Mouse (Mus musculus) CD8-positive naive resting alpha-beta T cell, adult 2 months (primary cell): ENCODE results near the gene Olfr71.

Experiments
- DNase-seq, 2 experiments: peaks; one replicate each; pipeline ENCODE4 v3.0.0; 2022; ENCODE audit warnings: low read depth in 2 of 2, low spot score in 2 of 2

Gene Olfr71

DNA sequence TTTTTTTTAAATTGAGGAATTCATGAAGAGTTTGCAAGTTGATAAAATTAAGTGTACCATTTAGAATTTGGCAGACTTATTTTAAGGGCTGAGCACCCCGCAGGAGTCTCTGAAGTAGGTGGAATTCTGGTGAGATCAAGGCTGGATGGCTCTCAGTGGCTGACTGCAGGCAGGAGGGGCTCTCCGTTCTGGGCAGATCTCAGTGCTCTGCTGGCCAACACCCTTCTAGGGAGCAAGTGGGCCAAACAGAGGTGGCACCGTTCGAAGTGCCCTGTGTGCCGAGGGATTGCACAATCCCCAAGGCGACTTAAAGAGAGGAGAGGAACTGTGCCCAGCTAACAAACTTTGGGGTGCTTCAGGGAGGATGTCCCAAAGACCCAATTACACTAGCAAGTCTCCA is at the start of gene Olfr71:
Gene Olfr71 (minus strand): TSS at position 387 of the 400 bp plus-strand sequence.
- no peak for DNase-seq

DNA sequence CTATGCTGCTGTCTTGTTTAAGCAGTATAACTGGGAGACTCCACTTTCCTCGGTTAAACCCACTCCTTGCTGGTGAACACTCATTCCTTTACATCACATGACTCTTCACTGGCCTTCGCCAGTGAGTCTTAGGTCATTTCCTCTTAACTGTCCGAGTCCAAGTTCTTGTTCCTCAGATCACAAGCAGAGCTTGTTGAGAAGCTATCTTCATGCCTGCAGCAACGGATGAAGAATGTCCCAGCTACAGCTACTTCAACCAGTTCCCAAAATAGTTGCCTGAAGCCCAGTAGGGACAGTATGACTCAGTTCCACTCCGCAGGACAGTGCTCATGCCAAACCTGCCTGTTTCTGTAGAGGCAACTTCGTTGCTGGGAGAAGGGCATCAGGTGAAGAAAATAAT is 47.2 kb upstream of the Olfr71 start:
- DNase-seq, result no peak

DNA sequence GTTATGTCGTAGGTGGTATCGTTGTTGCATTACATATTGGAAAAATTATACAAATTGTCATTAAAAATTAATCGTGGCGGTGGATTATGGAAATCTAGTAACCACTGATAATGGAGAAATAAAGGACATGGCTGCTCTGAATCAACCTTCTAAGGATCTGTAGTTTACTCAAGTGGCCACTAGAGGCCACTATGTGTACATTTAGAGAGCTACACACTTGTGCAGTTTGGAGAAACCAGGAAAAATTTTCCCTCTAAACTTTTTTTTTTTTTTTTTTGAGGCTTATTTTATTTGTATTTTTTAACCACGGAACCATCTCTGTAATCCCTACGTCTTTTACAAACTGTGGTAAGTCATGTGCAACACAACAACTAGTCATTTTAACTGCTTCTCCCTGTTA is 35.1 kb upstream of the Olfr71 start:
- no peak for DNase-seq

DNA sequence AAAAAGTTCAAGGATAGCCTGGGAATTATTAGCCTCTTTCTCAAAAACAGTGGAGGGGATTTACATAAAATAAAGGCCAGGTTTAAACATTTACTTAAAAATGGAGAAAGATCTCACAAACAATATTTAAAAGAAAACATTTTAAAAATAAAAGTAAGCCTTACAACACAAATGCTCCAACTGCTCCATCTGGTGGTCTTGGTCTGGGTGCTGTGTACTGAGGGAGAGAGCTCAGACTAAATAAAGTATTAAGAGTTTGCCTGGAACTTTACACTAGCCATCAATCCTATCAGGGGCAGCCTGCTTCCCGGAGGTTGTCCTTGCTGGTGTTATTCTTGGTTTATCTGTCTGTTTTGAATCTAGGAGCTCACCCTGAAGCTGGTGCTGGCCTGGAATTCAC is 33.0 kb upstream of the Olfr71 start:
- DNase-seq, result no peak

DNA sequence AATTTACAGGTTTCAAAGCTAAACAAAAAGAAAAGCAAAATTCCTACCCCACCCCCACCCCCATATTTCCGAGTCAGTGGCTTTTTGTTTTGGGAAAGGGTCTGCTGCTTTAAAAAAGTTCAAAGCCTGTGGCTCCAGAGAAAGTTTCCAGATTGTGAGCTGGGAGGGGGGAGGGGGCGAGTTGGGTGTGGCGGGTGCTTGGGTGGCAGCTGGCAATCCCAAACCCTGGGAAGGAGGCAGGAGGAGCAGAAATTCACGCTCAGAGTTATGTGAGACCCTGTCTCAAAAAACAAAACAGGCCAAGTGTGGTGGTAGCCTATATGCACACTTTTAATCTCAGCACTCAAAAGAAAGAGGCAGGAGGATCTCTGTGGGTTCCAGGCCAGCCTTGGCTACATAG is 32.6 kb upstream of the Olfr71 start:
- no peak for DNase-seq

DNA sequence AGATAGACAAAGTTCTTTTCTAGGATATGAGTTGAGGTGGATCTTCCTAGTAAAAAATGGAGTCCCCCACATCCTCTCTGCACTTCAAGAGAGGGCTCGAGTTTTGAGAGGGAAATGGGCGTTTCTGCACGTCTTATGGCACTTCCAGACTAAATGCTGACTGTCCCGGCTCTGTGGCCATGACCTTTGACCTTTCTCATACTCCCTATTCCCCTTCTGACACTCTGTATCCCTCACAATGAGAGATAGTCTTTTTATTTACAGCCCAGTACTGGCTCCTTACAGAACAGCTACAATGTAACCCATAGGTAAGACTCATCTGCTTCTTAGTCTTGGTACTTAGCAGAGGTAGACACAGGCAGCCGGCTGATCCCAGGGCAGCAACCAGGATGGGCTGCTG is 31.5 kb upstream of the Olfr71 start:
- no peak for DNase-seq

DNA sequence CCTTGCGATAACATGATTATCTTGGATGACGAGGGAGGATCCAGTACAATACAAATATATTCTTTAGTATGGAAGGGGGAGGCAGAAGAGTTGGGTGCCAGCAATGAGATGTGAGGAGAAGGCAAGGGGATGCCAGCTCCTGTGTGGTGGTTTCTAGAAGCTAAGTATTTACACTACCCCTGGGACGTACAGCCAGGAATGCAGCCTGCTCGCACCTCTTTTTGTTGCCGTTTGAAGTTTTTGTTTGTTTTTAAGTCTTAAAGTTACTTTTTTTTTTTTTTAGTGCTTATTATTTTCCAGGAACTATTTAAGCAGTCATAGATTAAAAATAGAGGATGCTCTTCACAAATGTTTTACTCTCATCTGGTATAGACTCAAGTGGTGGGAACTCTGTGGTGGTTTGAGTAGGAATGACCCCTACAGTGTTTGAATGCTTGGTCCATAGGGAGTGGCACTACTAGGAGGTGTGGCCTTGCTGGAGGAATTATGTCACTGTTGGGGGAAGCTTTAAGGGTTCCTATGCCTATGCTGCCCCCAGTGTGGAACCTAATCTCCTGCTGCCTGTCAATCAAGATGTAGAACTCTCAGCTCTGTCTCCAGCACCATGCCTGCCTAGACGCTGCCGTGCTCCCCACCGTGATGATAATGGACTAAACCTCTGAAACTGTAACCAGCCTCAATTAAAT is 29.1 kb upstream of the Olfr71 start:
- no peak for DNase-seq

DNA sequence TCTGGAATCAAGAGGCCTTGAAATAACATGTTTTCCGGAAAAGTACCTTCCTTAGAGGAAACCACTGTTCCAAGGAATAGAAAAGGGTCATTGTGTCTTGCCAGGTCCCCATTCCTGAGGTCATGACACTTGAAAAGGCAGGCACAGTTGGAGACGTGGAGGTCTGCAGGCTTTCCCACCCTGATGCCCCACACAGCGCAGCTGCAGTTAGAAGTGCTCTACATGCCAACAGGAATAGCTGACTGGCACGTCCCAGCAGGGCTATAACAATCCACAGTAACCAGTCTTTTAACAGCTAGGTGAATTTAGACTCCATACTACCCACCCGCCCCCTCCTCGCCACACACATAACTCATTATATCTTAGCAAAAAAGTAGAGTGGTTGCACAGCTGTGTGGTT is 27.1 kb upstream of the Olfr71 start:
- DNase-seq, result no peak

DNA sequence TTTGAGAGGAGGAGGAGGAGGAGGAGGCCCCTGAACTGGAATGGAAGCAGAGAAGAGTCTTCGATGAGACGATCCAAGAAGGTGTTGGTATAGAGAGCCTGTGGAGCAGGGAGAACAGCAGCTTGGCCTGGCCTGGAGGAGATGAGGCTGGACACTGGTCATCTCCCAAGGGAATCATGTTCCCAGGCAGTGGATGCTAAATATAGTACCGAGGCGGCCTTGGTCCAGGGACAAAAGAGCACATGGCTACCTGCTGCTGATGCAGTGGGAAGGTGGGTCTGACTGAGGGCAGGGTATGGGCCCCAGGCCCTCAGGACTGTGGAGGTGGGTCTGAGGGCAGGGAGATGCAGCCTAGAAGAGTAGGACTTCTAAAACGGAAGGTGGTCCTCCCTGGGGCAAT is 23.1 kb upstream of the Olfr71 start:
- no peak for DNase-seq

DNA sequence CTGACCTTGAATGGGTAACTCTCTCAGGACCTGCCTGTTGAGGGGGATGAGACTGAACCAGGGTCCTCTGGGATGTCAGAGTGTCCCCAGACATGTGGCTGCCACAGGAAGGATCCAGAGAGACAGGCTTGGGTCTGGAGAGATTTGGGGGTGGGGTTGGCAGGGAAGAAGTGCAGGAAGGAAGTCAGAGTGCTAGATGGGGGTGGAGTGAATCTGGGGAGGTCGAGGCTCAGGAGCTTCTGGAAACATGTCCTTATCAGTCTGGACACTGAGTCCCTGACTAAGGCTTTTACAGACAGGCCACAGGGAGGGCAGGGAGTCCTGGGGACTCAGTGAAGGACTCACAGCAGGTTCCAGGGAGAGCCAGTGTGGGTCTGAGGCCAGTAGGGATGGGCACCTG is 22.1 kb upstream of the Olfr71 start:
- no peak for DNase-seq

DNA sequence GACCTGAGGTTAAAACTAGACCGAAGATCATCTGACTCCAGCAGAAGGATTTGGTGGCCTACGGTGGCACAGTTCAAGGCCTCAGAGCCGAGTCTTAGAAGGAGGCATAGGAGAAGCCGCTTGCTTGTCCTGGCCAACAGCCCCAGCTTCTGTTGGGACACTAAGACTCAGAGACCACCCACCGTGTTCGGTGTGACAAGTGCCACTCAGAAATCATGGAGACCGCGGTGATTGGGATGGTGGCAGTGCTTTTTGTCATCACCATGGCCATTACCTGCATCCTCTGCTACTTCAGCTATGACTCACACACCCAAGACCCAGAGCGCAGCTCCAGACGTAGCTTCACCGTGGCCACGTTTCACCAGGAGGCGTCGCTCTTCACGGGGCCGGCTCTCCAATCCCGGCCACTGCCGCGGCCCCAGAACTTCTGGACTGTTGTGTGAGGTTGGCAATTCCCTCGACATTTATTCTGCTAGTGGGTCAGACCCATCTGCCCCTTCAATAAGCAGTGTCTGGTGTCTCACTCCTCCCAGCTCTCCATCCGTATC is 20.8 kb upstream of the Olfr71 start:
- DNase-seq, result no peak

DNA sequence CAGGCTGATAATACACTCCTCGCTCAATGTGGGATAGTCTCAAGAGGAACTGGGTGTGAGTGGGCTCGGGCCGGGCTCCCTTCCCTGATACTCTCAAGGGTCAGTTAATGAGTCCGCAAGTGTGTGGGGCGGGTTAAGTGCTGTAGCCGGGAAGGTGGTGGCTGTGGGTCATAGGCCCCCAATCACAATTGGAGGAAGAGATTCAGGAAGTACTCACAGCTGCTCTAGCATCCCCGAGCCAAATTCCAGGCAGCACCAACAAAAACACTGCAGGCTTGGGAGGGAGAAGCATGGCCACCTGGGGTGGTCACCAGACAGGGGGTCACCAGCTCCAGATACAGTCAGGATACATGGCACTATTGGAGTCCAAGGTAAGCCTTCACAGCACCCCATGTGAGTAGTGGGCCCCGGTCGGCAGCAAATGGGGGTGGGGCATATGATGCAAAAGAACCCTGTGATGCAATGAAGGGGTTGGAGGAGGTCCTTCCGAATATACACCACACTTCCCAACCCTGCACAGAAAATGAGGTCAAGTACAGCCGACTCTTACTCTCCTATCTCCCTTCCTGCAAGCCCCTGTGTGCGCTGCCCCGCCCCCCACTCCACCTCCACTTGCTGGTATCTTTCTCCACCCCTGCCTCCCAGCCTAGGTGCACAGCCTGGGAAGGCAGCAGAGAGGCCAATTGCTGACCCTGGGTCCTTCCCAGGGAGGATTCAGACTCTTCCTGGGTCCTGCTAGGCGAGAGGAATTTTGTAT is 19.9 kb upstream of the Olfr71 start, which contains the start of gene Spaar:
Gene Spaar (plus strand): TSS at position 241 of the 757 bp plus-strand sequence.
- DNase-seq, result no peak

DNA sequence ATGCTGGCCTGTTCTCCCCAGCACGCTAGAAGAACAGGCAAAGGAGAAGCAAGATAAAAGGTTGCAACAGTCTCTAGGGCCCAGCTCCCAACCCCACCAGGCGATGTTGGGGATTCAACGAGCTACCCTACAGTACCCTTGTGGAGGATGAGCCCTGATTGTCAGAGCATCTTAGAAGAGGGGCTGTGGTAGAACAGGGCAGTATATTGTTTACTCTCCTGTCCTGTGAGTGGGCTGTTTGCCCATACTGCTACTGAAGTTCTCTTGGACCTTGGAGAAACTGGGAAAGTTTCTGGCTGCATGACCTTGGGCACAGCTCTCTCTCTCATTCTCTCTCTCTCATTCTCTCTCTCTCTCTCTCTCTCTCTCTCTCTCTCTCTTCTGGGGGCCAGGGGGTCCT is 19.1 kb upstream of the Olfr71 start:
- DNase-seq, result no peak

DNA sequence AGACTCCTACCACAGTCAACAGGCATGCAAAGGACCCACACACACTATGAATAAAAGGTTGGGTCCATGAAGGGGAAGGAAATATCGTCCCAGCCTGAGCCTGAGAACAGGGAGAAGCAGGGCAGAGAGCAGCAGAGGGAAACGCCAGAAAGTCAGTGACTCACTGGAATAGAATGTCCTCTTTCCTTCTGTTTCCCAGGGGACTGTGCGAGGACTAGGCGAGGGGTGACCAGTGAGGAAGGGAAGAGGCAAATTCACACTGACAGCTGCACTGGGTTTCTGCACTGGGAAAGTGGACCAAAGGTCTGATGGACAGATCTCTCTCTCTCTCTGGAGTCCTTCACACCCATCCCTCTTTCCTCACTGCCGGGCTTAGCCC is 18.5 kb upstream of the Olfr71 start:
- no peak for DNase-seq

DNA sequence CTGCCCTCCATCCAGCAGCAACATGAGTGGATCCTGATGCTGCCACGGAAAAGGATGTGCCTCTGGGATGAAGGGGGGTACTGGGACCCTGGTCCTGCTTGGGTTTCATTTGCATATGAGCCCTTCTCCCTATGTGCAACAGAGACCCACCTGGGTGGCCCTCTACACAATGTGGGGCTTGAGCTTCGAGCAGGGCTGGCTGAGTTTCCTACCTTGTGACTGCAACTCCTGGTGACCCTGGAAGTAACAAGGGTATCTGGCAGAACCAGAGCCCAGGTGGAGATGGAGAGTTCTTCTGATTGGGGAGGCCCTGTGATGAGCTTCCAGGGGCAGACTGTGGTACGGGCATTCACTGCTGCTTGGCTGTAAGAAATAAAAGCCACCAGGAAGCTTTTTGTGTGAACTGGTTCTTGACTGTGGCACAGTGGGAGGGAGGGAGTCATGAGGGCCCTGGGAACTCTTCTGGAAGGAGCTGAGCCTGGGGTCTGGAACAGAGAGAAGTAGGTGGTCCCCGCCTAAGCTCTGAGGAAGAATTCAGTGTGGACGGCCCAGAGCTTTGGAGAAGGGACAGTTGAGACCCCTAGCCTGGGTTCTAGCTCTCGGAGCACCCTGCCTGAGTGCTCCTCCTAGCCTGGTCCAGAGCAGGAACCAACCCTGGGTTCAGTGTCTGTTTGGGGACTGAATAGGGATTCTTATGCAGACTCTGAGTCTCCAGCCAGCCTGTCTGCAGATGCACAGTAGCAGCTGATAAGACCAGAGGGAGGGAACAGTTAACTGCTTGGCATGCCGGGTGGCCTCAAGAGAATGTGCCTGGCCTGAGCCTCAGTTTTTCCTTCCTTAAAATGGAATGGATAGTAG is 17.9 kb upstream of the Olfr71 start:
- DNase-seq, result no peak

DNA sequence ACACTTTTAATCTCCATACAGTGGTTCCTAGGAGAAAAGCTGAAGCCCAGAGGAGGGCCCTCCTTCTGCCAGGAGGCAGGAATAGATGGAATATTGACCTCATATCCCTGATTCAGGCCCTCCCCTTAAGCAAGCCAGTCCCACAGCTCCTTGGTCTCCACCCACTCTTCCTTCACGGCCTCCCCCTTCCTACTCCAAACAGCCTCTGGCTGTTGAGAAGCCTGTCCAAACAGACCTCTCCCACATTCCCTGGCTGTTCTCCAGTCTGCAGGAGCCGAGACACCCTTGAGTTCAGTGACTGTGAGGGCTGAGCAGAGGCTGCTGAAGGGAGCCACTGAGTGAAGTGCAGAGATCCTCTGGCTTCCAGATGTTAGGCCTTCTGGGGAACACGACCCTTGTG is 16.9 kb upstream of the Olfr71 start, which contains the start of gene Hrct1:
Gene Hrct1 (plus strand): TSS at position 194 of the 400 bp plus-strand sequence.
- DNase-seq, result no peak

DNA sequence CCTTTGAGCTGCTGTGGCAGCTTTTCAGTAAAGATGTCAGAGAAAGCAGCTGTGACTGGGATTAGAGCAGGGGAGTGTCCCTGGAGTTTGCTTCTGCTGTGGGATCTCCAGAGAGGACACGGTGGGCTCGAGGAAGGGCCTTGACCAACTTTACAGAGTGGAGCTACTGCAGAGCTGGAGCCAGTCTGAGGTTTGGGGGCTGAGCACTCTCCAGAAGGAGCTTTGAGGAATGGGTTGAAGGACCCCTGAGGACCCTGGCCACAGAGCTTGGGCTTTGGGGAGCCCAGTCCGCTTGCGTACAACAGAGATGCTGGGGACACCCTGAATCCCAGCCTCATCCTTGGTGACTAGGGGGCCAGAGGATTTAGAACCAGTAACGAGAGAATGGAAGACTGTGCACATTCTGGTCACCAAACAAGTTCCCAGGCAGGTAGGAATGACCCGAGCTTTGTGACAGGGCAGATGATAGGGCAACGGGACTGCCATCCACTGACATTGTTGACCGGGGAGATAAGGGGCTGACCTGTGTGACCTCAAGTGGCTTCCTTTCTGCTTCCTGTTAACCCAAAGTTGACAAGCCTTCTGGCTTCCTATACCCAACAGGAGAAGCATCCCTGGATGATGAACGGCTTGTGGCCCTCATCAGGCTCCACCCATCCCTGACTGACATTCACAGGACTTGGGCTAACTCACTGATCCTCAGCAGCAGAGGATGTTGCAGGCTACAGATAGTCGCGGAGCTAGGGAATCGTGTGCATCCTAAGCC is 16.4 kb upstream of the Olfr71 start:
- DNase-seq, result no peak

DNA sequence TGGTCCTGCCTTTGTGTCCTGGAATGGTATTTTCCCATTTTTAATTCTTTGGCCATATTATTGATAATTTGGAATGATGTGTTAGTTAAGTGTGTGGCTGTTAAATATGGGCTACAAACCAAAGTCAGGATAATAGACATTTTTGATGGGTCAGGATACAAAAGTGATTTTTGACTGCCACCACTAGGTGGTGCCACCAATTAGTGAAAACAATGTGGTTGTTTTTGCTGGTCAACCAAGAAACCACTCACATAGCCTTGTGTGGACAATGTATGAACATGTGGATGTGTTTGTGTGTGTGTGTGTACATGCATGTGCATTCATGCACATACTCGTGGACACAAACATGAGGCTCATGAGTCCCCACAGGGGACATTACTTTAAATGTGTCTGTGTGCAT is 14.7 kb upstream of the Olfr71 start:
- DNase-seq, result no peak

DNA sequence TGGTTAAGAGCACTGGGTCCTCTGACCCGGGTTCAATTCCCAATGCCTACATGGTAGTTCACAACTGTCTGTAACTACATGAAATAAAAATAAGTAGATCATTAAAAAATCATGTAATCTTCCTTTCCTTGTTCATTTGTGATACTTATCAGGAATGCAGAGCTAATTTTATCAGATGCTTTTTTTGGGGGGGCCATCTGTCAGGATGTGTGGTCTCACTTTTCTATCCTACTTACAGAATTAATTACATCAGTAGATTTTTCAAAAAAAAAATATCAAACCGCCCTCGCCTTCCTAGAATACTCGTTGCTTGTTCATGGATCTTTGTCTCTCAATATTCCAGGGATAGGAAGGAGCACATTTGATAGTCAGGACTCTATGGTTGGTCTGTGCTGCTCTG is 12.1 kb upstream of the Olfr71 start:
- no peak for DNase-seq

DNA sequence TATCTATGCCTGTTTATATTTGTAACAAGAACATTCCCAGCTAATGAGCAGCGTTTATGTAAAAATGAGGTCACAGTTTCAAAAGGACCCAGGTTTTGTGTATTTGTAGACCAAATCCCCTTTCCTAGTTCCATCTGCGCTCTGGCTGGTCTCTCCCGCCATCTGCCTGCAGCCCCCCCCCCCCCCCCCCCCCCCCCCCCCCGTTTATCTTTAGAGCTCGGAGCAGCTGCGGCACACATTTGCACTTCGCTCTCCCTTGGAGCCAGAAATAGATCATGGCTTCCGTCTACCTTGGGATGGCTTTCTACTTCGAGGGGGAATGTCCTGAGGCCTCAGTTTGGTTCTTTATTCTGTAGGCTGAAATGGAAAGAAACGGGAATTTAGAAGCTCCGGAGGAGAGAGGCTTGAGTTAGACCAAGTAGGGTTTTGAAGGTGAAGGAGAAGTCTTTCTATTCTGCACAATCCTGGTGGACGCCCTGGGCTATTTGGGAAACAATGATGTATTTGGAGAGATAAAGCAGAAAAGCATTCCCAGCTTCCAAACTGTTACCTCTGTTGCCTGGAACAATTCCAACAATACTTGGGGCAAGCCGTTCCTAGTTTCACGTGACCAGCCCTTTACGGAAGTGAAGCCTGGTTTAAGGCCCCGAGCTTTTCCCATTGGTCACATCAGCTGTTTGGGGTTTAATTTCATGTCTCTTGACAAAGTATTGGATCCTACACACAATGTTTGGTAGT is 10.6 kb upstream of the Olfr71 start:
- no peak for DNase-seq
